Mouse (Mus musculus): ENCODE results near the gene Olfr1166.
"Not testable (repeated sequence)": the region's sequence is repeated elsewhere in the genome, so short reads cannot be mapped to it uniquely, and the experiment has no call there.

Gene Olfr1166

GRCm38 (mm10) chr2:88128172-88128571 is at the start of gene Olfr1166:
TSS of gene Olfr1166 (minus strand) at chr2:88128272.
- no peak for DNase-seq (ENCODE audit: low spot score)

- DNase-seq (ENCODE audit: low spot score) = not testable (repeated sequence)
These were observed 27.0 kb upstream of the Olfr1166 start, which contains the start of gene Olfr1167 for GRCm38 (mm10) chr2:88155093-88155492. TSS of gene Olfr1167 (minus strand) at chr2:88155193.

GRCm38 (mm10) chr2:88093866-88094265 is 34.2 kb downstream of the Olfr1166 start, which contains the start of gene Olfr1164:
TSS of gene Olfr1164 (minus strand) at chr2:88093966.
- DNase-seq (ENCODE audit: low spot score) = no peak
